28 mouse cellular contexts compared by ENCODE assay signal in genomic region chr10:90609437-90609836, GRCm38 (mm10).
DNase-seq lines count a peak whose midpoint lies in the region; ATAC-seq lines count a peak whose summit lies in the region.
"Had no signal": no experiment of that assay in that cellular context is flagged by ENCODE, and none has a peak within 500 bp of the region (broad histone marks: within the 10 kb centered on the region; RNA-seq: fewer than 3 reads in every experiment).

No protein-coding gene starts in this region.

- no peak overlapping the region for H3K9ac ChIP-seq in forebrain, embryonic 13.5 days
- H3K9ac ChIP-seq in forebrain, embryonic 14.5 days (ENCODE audit: low read length) = no peak overlapping the region
- H3K9ac ChIP-seq: embryonic facial prominence, embryonic 13.5 days; embryonic facial prominence, embryonic 15.5 days; forebrain, embryonic 15.5 days had no signal

- H3K4me2 ChIP-seq in forebrain, embryonic 13.5 days = no peak overlapping the region
- no peak overlapping the region for H3K4me2 ChIP-seq in forebrain, embryonic 14.5 days (ENCODE audit: low read length)
- H3K4me2 ChIP-seq: embryonic facial prominence, embryonic 13.5 days; embryonic facial prominence, embryonic 15.5 days; forebrain, embryonic 15.5 days had no signal

- no peak overlapping the region for H3K27ac ChIP-seq in forebrain, embryonic 13.5 days
- no peak overlapping the region for H3K27ac ChIP-seq in forebrain, embryonic 14.5 days (ENCODE audit: low read depth, low read length)
- H3K27ac ChIP-seq: embryonic facial prominence, embryonic 13.5 days; embryonic facial prominence, embryonic 15.5 days; forebrain, embryonic 10.5 days; forebrain, embryonic 15.5 days had no signal

- H3K4me3 ChIP-seq in forebrain, embryonic 13.5 days = no peak overlapping the region
- H3K4me3 ChIP-seq in forebrain, embryonic 14.5 days (ENCODE audit: low read depth, low read length) = no peak overlapping the region
- H3K4me3 ChIP-seq: embryonic facial prominence, embryonic 13.5 days; embryonic facial prominence, embryonic 15.5 days; erythroblast, embryonic 14.5 days; forebrain, embryonic 10.5 days; forebrain, embryonic 15.5 days had no signal

- DNase-seq in forebrain, embryonic 14.5 days (ENCODE audit: low spot score) = no peak
- no peak for DNase-seq in frontal cortex, postnatal 36 days (ENCODE audit: low spot score in 2 of 2)
- DNase-seq in layer of hippocampus, adult 9-11 months = peak; percentile 35
- no peak for DNase-seq in layer of hippocampus, postnatal 10 days (ENCODE audit: low spot score in 2 of 2)
- peak; percentile 63 for DNase-seq in brain, adult 2 months (ENCODE audit: low read depth, low spot score)
- DNase-seq: adrenal gland, adult 8-10 months; adrenal gland, postnatal 14 days; adrenal gland, postnatal 36 days; B cell, adult 2 months; cerebellum, adult 11 months; cerebellum, adult 18-20 months; cerebellum, adult 8-10 months; cerebellum, adult 9-11 months; cerebellum, postnatal 14 days; cerebellum, postnatal 36 days; embryo, embryonic 11 days had no signal

- peak; percentile 55; the same call in 1 of the 2 replicates for ATAC-seq in forebrain, embryonic 13.5 days
- no peak for ATAC-seq in forebrain, embryonic 14.5 days
- peak; percentile 32 for ATAC-seq in frontal cortex, adult (ENCODE audit: low TSS enrichment)
- ATAC-seq: activated CD4-positive, CD25-positive, alpha-beta regulatory T cell, adult 4 months; CD4-positive, CD25-positive, alpha-beta regulatory T cell, adult 4 months; forebrain, embryonic 15.5 days; Patski had no signal

- WGBS in forebrain, embryonic 13.5 days = 89% methylated on average over 7 of the region's 7 CpGs
- WGBS in forebrain, embryonic 14.5 days = 85% methylated on average over 7 of the region's 7 CpGs

- H3K36me3 ChIP-seq in forebrain, embryonic 13.5 days (ENCODE audit: poor library complexity, severe bottlenecking) = no peaks in the 10 kb centered on the region
- H3K36me3 ChIP-seq in forebrain, embryonic 14.5 days (ENCODE audit: control insufficient read depth, insufficient read depth, low read length) = no peaks in the 10 kb centered on the region
- H3K36me3 ChIP-seq: embryonic facial prominence, embryonic 13.5 days; embryonic facial prominence, embryonic 15.5 days; forebrain, embryonic 10.5 days; forebrain, embryonic 15.5 days; G1E had no signal

- H3K9me3 ChIP-seq in forebrain, embryonic 13.5 days (replicated peaks) = no peaks in the 10 kb centered on the region
- H3K9me3 ChIP-seq in forebrain, embryonic 14.5 days (replicated peaks; ENCODE audit: control insufficient read depth, low read length) = no peaks in the 10 kb centered on the region
- H3K9me3 ChIP-seq: embryonic facial prominence, embryonic 13.5 days; embryonic facial prominence, embryonic 15.5 days; forebrain, embryonic 10.5 days; forebrain, embryonic 15.5 days had no signal

- no peaks in the 10 kb centered on the region for H3K27me3 ChIP-seq in forebrain, embryonic 13.5 days
- no peaks in the 10 kb centered on the region for H3K27me3 ChIP-seq in forebrain, embryonic 14.5 days (replicated peaks; ENCODE audit: control insufficient read depth, insufficient read depth, low read length)
- H3K27me3 ChIP-seq: CH12.LX; embryonic facial prominence, embryonic 13.5 days; embryonic facial prominence, embryonic 15.5 days; forebrain, embryonic 15.5 days; Patski had no signal

- H3K4me1 ChIP-seq in forebrain, embryonic 13.5 days = no peaks in the 10 kb centered on the region
- no peaks in the 10 kb centered on the region for H3K4me1 ChIP-seq in forebrain, embryonic 14.5 days (ENCODE audit: control insufficient read depth, insufficient read depth, low read length)
- H3K4me1 ChIP-seq: embryonic facial prominence, embryonic 13.5 days; embryonic facial prominence, embryonic 15.5 days; forebrain, embryonic 10.5 days had no signal

Comparison
In these comparisons a context has a peak if more than half of its experiments do, and no peak if none do; other contexts are left out.
1. DNase-seq: peak in layer of hippocampus, adult 9-11 months (single experiment) and brain, adult 2 months (single experiment); none in forebrain, embryonic 14.5 days (single experiment), frontal cortex, postnatal 36 days (0 of 2) and layer of hippocampus, postnatal 10 days (0 of 2).